32 mouse cellular contexts compared by ENCODE assay signal in the genomic region with DNA sequence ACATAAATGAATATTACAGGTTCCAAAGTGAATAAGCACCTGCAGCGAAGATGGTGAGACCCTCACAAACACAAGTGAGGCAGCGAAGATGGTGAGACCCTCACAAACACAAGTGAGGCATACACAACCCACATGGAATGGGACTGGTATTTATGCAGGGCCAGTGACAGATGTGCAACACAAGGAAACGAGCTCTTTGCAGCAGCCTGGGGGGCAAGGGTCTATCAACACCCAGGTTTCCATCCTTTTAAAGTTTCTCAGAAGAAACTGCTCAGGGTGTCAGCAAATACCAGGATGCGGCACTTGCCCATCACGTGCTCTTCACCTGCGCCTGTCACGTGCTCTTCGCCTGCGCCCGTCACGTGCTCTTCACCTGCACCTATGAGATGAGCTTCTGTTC.
"Had no signal": no experiment of that assay in that cellular context is flagged by ENCODE, and none has a peak within 500 bp of the region (broad histone marks: within the 10 kb centered on the region; RNA-seq: fewer than 3 reads in every experiment).

No protein-coding gene starts in this region.

- H3K4me2 ChIP-seq: heart, embryonic 11.5 days; heart, embryonic 12.5 days; heart, embryonic 13.5 days; heart, embryonic 15.5 days; hindbrain, embryonic 12.5 days; hindbrain, embryonic 13.5 days; hindbrain, embryonic 14.5 days; hindbrain, embryonic 15.5 days; intestine, embryonic 15.5 days; kidney, embryonic 15.5 days had no signal

- ATAC-seq: hindbrain, embryonic 16.5 days; hindbrain, postnatal 0 days; inflammation-experienced regulatory T-cells, adult 6 months; intestine, embryonic 15.5 days; intestine, embryonic 16.5 days; intestine, postnatal 0 days had no signal

- H3K36me3 ChIP-seq: heart, embryonic 12.5 days; heart, embryonic 13.5 days; heart, embryonic 15.5 days; hindbrain, embryonic 10.5 days; hindbrain, embryonic 12.5 days; hindbrain, embryonic 13.5 days; hindbrain, embryonic 15.5 days; intestine, embryonic 15.5 days; kidney, embryonic 15.5 days had no signal

- DNase-seq: heart, adult 2 months; heart, postnatal 14 days; heart, postnatal 4 days; kidney, adult 11 months; kidney, adult 18-20 months; kidney, adult 2 months; kidney, adult 8-10 months; kidney, adult 9 months; kidney, postnatal 10 days; kidney, postnatal 14 days; kidney, postnatal 25 days; kidney, postnatal 36 days; kidney, postnatal 4 days; layer of hippocampus, adult 9-11 months had no signal

- H3K27ac ChIP-seq: heart, adult 2 months; heart, embryonic 13.5 days; heart, embryonic 15.5 days; hindbrain, embryonic 10.5 days; hindbrain, embryonic 12.5 days; hindbrain, embryonic 13.5 days; hindbrain, embryonic 14.5 days; hindbrain, embryonic 15.5 days; hindbrain, postnatal 0 days; intestine, embryonic 15.5 days; kidney, embryonic 15.5 days; kidney, postnatal 0 days; left cerebral cortex, adult 2 months had no signal

- H3K4me1 ChIP-seq: heart, embryonic 12.5 days; heart, embryonic 13.5 days; heart, embryonic 15.5 days; hindbrain, embryonic 12.5 days; intestine, embryonic 15.5 days; kidney, embryonic 15.5 days had no signal

- H3K9me3 ChIP-seq: heart, embryonic 12.5 days; heart, embryonic 13.5 days; heart, embryonic 15.5 days; hindbrain, embryonic 10.5 days; hindbrain, embryonic 12.5 days; hindbrain, embryonic 13.5 days; hindbrain, embryonic 15.5 days; intestine, embryonic 15.5 days; kidney, embryonic 15.5 days had no signal

- H3K9ac ChIP-seq: heart, embryonic 12.5 days; heart, embryonic 13.5 days; heart, embryonic 15.5 days; hindbrain, embryonic 12.5 days; hindbrain, embryonic 13.5 days; hindbrain, embryonic 14.5 days; hindbrain, embryonic 15.5 days; intestine, embryonic 15.5 days; kidney, embryonic 15.5 days had no signal

- H3K27me3 ChIP-seq: heart, embryonic 12.5 days; heart, embryonic 13.5 days; heart, embryonic 15.5 days; hindbrain, embryonic 12.5 days; hindbrain, embryonic 13.5 days; hindbrain, embryonic 15.5 days; intestine, embryonic 15.5 days; kidney, embryonic 15.5 days had no signal

- H3K4me3 ChIP-seq: heart, adult 2 months; heart, embryonic 12.5 days; heart, embryonic 13.5 days; heart, embryonic 15.5 days; hindbrain, embryonic 10.5 days; hindbrain, embryonic 12.5 days; hindbrain, embryonic 13.5 days; hindbrain, embryonic 15.5 days; intestine, embryonic 15.5 days; kidney, embryonic 15.5 days; left cerebral cortex, adult 2 months had no signal
